Mouse (Mus musculus) ES-E14 (cell line): ENCODE data around the gene Sh2b1. TPM values are rescaled to one million over a fixed set of nuclear protein-coding genes. Genes with fewer than 3 reads are reported as not detected.

ENCODE experiments used
- DNase-seq: peaks from one replicate; pipeline ENCODE4 v3.0.0-alpha.2; 2013; ENCODE audit warnings: low read depth, low spot score
- H3K27ac ChIP-seq: 2 replicates; pipeline ENCODE4 v1.5.1; 2012; ENCODE audit warnings: low read depth, mild to moderate bottlenecking, low read length, moderate library complexity, mixed read lengths; ENCODE audit not compliant: poor library complexity, insufficient read depth, severe bottlenecking
- H3K36me3 ChIP-seq: 2 replicates; pipeline ENCODE4 v1.6.1; 2012; ENCODE audit warnings: mild to moderate bottlenecking, low read length, moderate library complexity, mixed read lengths; ENCODE audit not compliant: control insufficient read depth, poor library complexity, insufficient read depth, severe bottlenecking
- H3K4me1 ChIP-seq, 2 experiments: fragments of 150-350 bp in 1 of 2; sonication (generic) in 1 of 2; 2 replicates each; pipeline ENCODE4 v1.6.1; 2012; ENCODE audit warnings: low read length in 2 of 2, mild to moderate bottlenecking in 1 of 2, mixed read lengths in 1 of 2; ENCODE audit not compliant: control insufficient read depth in 2 of 2, insufficient read depth in 2 of 2, poor library complexity in 1 of 2
- H3K4me3 ChIP-seq, 2 experiments: fragments of 150-350 bp in 1 of 2; sonication (generic) in 1 of 2; 2 replicates each; pipeline ENCODE4 v1.5.1; 2012; ENCODE audit warnings: low read length in 2 of 2, low read depth in 1 of 2, mild to moderate bottlenecking in 1 of 2, mixed read lengths in 1 of 2; ENCODE audit not compliant: insufficient read depth in 1 of 2, poor library complexity in 1 of 2, severe bottlenecking in 1 of 2
- H3K9ac ChIP-seq: 2 replicates; pipeline ENCODE4 v1.6.1; 2012; ENCODE audit warnings: low read depth, mild to moderate bottlenecking, low read length, mixed read lengths; ENCODE audit not compliant: poor library complexity, insufficient read depth, severe bottlenecking
- H3K9me3 ChIP-seq: fragments of 150-350 bp; sonication (generic); 2 replicates; pipeline ENCODE4 v1.6.1; 2012; ENCODE audit warnings: low read depth, mild to moderate bottlenecking, low read length; ENCODE audit not compliant: control insufficient read depth, insufficient read depth
- CHD2 ChIP-seq: IDR thresholded peaks from 2 replicates; pipeline ENCODE4 v1.6.1; 2014; ENCODE audit warnings: mild to moderate bottlenecking, low read depth, low read length, inconsistent platforms
- HCFC1 ChIP-seq: IDR thresholded peaks from 2 replicates; pipeline ENCODE4 v1.6.1; 2012; ENCODE audit warnings: low read length, inconsistent platforms, borderline replicate concordance; ENCODE audit not compliant: insufficient read depth
- MAFK ChIP-seq: IDR thresholded peaks from 2 replicates; pipeline ENCODE4 v1.6.1; 2014; ENCODE audit warnings: mild to moderate bottlenecking, low read depth, low read length, inconsistent platforms; ENCODE audit not compliant: insufficient read depth
- ZC3H11A ChIP-seq: IDR thresholded peaks from 2 replicates; pipeline ENCODE4 v1.6.1; 2012; ENCODE audit warnings: low read depth, mild to moderate bottlenecking, inconsistent platforms, low read length, borderline replicate concordance
- ZNF384 ChIP-seq: IDR thresholded peaks from 2 replicates; pipeline ENCODE4 v1.6.1; 2012; ENCODE audit warnings: low read depth, low read length, inconsistent platforms
- in situ Hi-C, 2 experiments: fragments of 600-800 bp; cut with MboI; formaldehyde crosslinking; loops; one replicate each; pipeline ENCODE4 v1.15.1; 2025; ENCODE audit warnings: low sequenced_read_pairs in 2 of 2, inconsistent platforms in 1 of 2; ENCODE audit not compliant: unreplicated experiment in 2 of 2
- total RNA-seq: library from RNA; depleted of rRNA; stranded (reverse); fragments of 300-350 nt; gene quantifications from 2 replicates; pipeline ENCODE4 v1.2.3, GENCODE M21; 2012; rRNA removed

Sh2b1 gene
- 20.3 and 22.5 TPM in 2 replicates for total RNA-seq

- H3K36me3 ChIP-seq: peaks cover 22% of the 10 kb centered on the region; the same call in 1 of the 2 replicates
- 0 out of 4 replicates have a peak, but pooled peaks cover 0 to 2% of the 10 kb centered on the region in 2 experiments for H3K4me1 ChIP-seq
- H3K27ac ChIP-seq: peak within 1 kb of the TSS; percentile 67; the same call in 1 of the 2 replicates
- in situ Hi-C loops: no loop called here
- TF ChIP-seq ZNF384 (no peak), ZC3H11A (no peak), HCFC1 (peak; percentile 77; the same call in 1 of the 2 replicates), MAFK (no peak), CHD2 (no peak)
- H3K4me3 ChIP-seq: peak within 1 kb of the TSS; percentile 70 to 99
- H3K9ac ChIP-seq: peak within 1 kb of the TSS; percentile 83
- H3K9me3 ChIP-seq: no peaks in the 10 kb centered on the region
- peak; percentile 85 for DNase-seq
Observed at GRCm38 (mm10) chr7:126474993-126475581, at the start of gene Sh2b1. Sh2b1 (minus strand) TSS chr7:126475424.

DNA sequence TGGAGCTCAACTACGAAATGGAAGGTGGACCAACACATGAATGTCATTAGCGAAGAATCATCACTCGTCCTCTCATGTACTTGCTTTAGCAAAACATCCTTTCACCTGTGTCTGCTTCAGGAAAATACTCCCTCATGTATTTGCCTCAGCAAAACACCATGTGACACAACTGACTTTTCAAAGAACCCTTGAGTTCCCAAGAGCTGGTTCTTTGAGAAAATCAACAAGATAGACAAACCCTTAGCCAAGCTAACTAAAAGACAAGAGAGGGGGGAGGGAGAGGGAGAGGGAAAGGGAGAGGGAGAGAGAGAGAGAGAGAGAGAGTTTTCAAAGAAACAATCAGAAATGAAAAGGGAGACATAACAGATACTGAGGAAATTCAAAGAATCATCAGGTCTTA lies 48.1 kb upstream of the Sh2b1 start:
- no peak for DNase-seq
- no peak overlapping the region for H3K9ac ChIP-seq
- H3K4me1 ChIP-seq: peaks cover 0 to 7% of the 10 kb centered on the region in 2 experiments; a peak in 3 of 4 replicates
- in situ Hi-C loops: no loop called here
- no peaks in the 10 kb centered on the region for H3K9me3 ChIP-seq
- H3K27ac ChIP-seq: no peak overlapping the region
- H3K36me3 ChIP-seq: no peaks in the 10 kb centered on the region
- TF ChIP-seq ZNF384 (no peak), MAFK (no peak), ZC3H11A (no peak), HCFC1 (no peak), CHD2 (no peak)
- no peak overlapping the region for H3K4me3 ChIP-seq

DNA sequence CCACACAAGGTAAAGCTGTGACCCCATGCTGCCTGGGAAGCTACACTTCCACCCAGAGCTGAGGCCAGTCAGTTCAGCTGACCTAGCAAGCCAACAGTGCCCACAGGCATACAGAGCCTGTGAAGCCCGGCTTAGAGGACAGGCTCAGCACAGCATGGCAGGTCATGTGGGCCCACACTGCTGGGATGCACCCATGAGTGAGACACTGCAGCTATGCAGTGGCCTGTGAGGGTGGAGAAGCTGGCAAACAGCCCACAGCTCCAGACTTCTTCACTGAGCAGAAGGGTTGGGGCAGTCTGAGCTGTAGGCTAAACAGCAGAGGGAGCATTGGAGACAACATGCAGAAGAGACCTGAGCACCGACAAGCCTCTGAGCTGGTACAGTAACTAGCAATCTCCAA lies 44.3 kb upstream of the Sh2b1 start:
- H3K9ac ChIP-seq: no peak overlapping the region
- DNase-seq: no peak
- H3K9me3 ChIP-seq: no peaks in the 10 kb centered on the region
- TF ChIP-seq CHD2 (no peak), ZC3H11A (no peak), ZNF384 (no peak), HCFC1 (no peak), MAFK (no peak)
- in situ Hi-C loops: no loop called here
- H3K27ac ChIP-seq: no peak overlapping the region
- no peaks in the 10 kb centered on the region for H3K36me3 ChIP-seq
- H3K4me3 ChIP-seq: no peak overlapping the region
- H3K4me1 ChIP-seq: peaks cover 0 to 8% of the 10 kb centered on the region in 2 experiments; a peak in 3 of 4 replicates

- no peak overlapping the region for H3K27ac ChIP-seq
- in situ Hi-C loops: no loop called here
- no peak overlapping the region for H3K4me3 ChIP-seq
- peaks cover 0 to 8% of the 10 kb centered on the region in 2 experiments; a peak in 3 of 4 replicates for H3K4me1 ChIP-seq
- no peak overlapping the region for H3K9ac ChIP-seq
- no peaks in the 10 kb centered on the region for H3K9me3 ChIP-seq
- no peak for TF ChIP-seq ZC3H11A
- TF ChIP-seq ZNF384: no peak
- no peak for TF ChIP-seq MAFK
- TF ChIP-seq CHD2: no peak
- TF ChIP-seq HCFC1: no peak
- DNase-seq: no peak
- H3K36me3 ChIP-seq: no peaks in the 10 kb centered on the region
Observed at GRCm38 (mm10) chr7:126518261-126518941, 43.2 kb upstream of the Sh2b1 start.

GRCm38 (mm10) chr7:126511287-126511686 lies 36.1 kb upstream of the Sh2b1 start:
- no peak overlapping the region for H3K9ac ChIP-seq
- H3K36me3 ChIP-seq: no peaks in the 10 kb centered on the region
- H3K27ac ChIP-seq: no peak overlapping the region
- no peak for TF ChIP-seq CHD2
- TF ChIP-seq ZC3H11A: no peak
- TF ChIP-seq ZNF384: no peak
- no peak for TF ChIP-seq MAFK
- no peak for TF ChIP-seq HCFC1
- H3K4me3 ChIP-seq: no peak overlapping the region
- no peak for DNase-seq
- no peaks in the 10 kb centered on the region for H3K9me3 ChIP-seq
- H3K4me1 ChIP-seq: no peaks in the 10 kb centered on the region; a peak in 1 of 4 replicates
- in situ Hi-C loops: no loop called here
